Mouse (Mus musculus): ENCODE measurements around the gene Tldc1.

DNA sequence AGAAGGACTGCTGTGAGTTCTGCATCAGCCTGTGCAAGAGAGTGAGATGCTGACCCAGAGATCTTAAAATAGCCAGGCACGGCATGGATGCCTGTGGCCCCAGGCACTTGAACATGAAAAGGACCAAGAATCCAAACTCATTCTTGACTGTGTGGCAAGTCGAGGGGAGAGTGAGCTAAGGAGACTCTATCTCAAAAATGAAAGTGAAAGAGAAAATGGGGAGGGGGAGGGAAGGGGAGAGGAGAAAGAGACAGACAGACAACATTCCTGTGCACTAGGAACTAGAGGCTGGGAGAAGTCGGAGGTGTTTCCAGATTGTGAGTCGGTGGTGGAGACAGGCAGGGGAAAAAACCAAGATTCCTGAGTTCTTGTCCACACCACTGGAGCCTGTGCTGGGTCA lies 54.5 kb downstream of the Tldc1 start:
- no peak for TF ChIP-seq POLR2A (IDR thresholded peaks at IDR 0.05; ENCODE audit: low read depth, low read length)
- TF ChIP-seq CTCF (IDR thresholded peaks at IDR 0.05; ENCODE audit: borderline replicate concordance, insufficient read depth, low read length): no peak

All from embryonic fibroblast, embryonic 13.5 days (primary cell).